Mouse (Mus musculus) Patski (cell line): ENCODE results near the gene Pkn1. TPM values are rescaled to one million over a fixed set of nuclear protein-coding genes. Genes with fewer than 3 reads are reported as not detected.

Experiments
- ATAC-seq: fragments of 100-300 bp; one replicate; pipeline ENCODE4 v1.8.0; 2021
- CTCF ChIA-PET: fragments of 350-600 bp; sonication (Branson Sonifier 250); formaldehyde crosslinking; loops from one replicate; lab custom pipeline; 2022; ENCODE audit warnings: inconsistent platforms; lab: Charles Lee
- POLR2A ChIA-PET: fragments of 350-600 bp; sonication (Branson Sonifier 250); formaldehyde crosslinking; loops from one replicate; lab custom pipeline; 2022; ENCODE audit warnings: antibody characterized with exemption, inconsistent platforms; lab: Charles Lee
- DNase-seq: peaks from one replicate; pipeline ENCODE4 v3.0.0-alpha.2; 2011; ENCODE audit warnings: low read depth, low spot score
- H3K27me3 ChIP-seq: fragments of 371-371 bp; one replicate; pipeline ENCODE4 v1.5.1; 2021
- CTCF ChIP-seq: fragments of 100-300 bp; IDR thresholded peaks from one replicate; pipeline ENCODE4 v1.5.1; 2021
- in situ Hi-C: fragments of 300-500 bp; cut with MboI; formaldehyde crosslinking; loops from 3 replicates; pipeline ENCODE4 v1.11.1; 2018; ENCODE audit warnings: low pct_unique_long_range_greater_than_20kb, mixed read lengths
- polyA plus RNA-seq: library from polyadenylated mRNA; unstranded; gene quantifications from one replicate; pipeline ENCODE4 v1.2.3, GENCODE M21; 2021

The Pkn1 gene
- polyA plus RNA-seq, 1 experiment from 2014 or later: 68.6 TPM

- ChIA-PET CTCF (interaction anchor here (0.9 to 5.2 kb wide), 11 partner anchors 9 to 230 kb away, joined by 3 to 40 read pairs (median 5); partner anchors contain the start of genes Asf1b, Ddx39 and Gm10644), POLR2A (interaction anchor here (0.8 to 1.7 kb wide), 5 partner anchors 9 to 176 kb away, joined by 3 to 8 read pairs (median 3); partner anchors contain the start of gene Ptger1)
- no peaks in the 10 kb centered on the region for H3K27me3 ChIP-seq
- no peak for TF ChIP-seq CTCF
- no peak for DNase-seq
- in situ Hi-C loops: no loop called here
- no peak for ATAC-seq
Observed at GRCm38 (mm10) chr8:83724697-83725482, 25.9 kb upstream of the Pkn1 start.

GRCm38 (mm10) chr8:83723447-83724083 is 24.6 kb upstream of the Pkn1 start:
- no peak for ATAC-seq
- CTCF ChIA-PET: interaction anchor here (0.9 to 5.2 kb wide), 7 partner anchors 10 to 232 kb away, joined by 3 to 40 read pairs (median 8); partner anchors contain the start of genes Asf1b and Gm10644
- H3K27me3 ChIP-seq: no peaks in the 10 kb centered on the region
- no peak for DNase-seq
- TF ChIP-seq CTCF: no peak
- POLR2A ChIA-PET: interaction anchor here (0.6 to 1.3 kb wide), 3 partner anchors 10 to 32 kb away, joined by 3 to 4 read pairs (median 3); no protein-coding TSS in a partner anchor
- in situ Hi-C loops: no loop called here

GRCm38 (mm10) chr8:83722631-83723030 is 23.7 kb upstream of the Pkn1 start:
- no peak for ATAC-seq
- in situ Hi-C loops: no loop called here
- no peak for TF ChIP-seq CTCF
- CTCF ChIA-PET: interaction anchor here (1.1 to 5.2 kb wide), 2 partner anchors 60 to 171 kb away, joined by 3 to 40 read pairs; no protein-coding TSS in a partner anchor
- DNase-seq: no peak
- H3K27me3 ChIP-seq: no peaks in the 10 kb centered on the region
- POLR2A ChIA-PET: no interaction called here

- ATAC-seq (no peak), DNase-seq (no peak)
- POLR2A ChIA-PET: interaction anchor here (0.6 to 0.8 kb wide), 2 partner anchors 23 to 73 kb away, joined by 3 read pairs; partner anchors contain the start of gene Pkn1
- in situ Hi-C loops: no loop called here
- CTCF ChIA-PET: interaction anchor here (5.2 kb wide), 1 partner anchor 172 kb away, joined by 40 read pairs; no protein-coding TSS in a partner anchor
- H3K27me3 ChIP-seq: no peaks in the 10 kb centered on the region
- no peak for TF ChIP-seq CTCF
Observed at GRCm38 (mm10) chr8:83721405-83722025, 22.5 kb upstream of the Pkn1 start.

- H3K27me3 ChIP-seq: no peaks in the 10 kb centered on the region
- DNase-seq (no peak), ATAC-seq (no peak)
- ChIA-PET POLR2A (no interaction called here), CTCF (no interaction called here)
- in situ Hi-C loops: no loop called here
- TF ChIP-seq CTCF: no peak
Observed at GRCm38 (mm10) chr8:83719693-83720092, 20.7 kb upstream of the Pkn1 start.

GRCm38 (mm10) chr8:83719048-83719447 is 20.1 kb upstream of the Pkn1 start:
- no peak for TF ChIP-seq CTCF
- DNase-seq: no peak
- ChIA-PET POLR2A (no interaction called here), CTCF (interaction anchor here (1.4 kb wide), 1 partner anchor 11 kb away, joined by 5 read pairs; no protein-coding TSS in a partner anchor)
- H3K27me3 ChIP-seq: no peaks in the 10 kb centered on the region
- no peak for ATAC-seq
- in situ Hi-C loops: no loop called here

GRCm38 (mm10) chr8:83716563-83716962 is 17.6 kb upstream of the Pkn1 start:
- no peak for ATAC-seq
- no peak for DNase-seq
- in situ Hi-C loops: no loop called here
- ChIA-PET POLR2A (interaction anchor here (0.9 kb wide), 2 partner anchors 22 to 67 kb away, joined by 3 read pairs; no protein-coding TSS in a partner anchor), CTCF (no interaction called here)
- H3K27me3 ChIP-seq: no peaks in the 10 kb centered on the region
- TF ChIP-seq CTCF: no peak

GRCm38 (mm10) chr8:83715771-83716170 is 16.8 kb upstream of the Pkn1 start:
- ChIA-PET POLR2A (interaction anchor here (1.3 to 2.7 kb wide), 2 partner anchors 12 to 17 kb away, joined by 3 to 12 read pairs; partner anchors contain the start of gene Pkn1), CTCF (interaction anchor here (1.4 kb wide), 1 partner anchor 9 kb away, joined by 5 read pairs; no protein-coding TSS in a partner anchor)
- in situ Hi-C loops: no loop called here
- H3K27me3 ChIP-seq: no peaks in the 10 kb centered on the region
- no peak for TF ChIP-seq CTCF
- DNase-seq (no peak), ATAC-seq (no peak)

- POLR2A ChIA-PET: interaction anchor here (1.0 to 2.7 kb wide), 3 partner anchors 12 to 106 kb away, joined by 3 to 12 read pairs (median 5); partner anchors contain the start of gene Pkn1
- in situ Hi-C loops: no loop called here
- CTCF ChIA-PET: interaction anchor here (1.0 to 2.1 kb wide), 6 partner anchors 9 to 183 kb away, joined by 3 to 9 read pairs (median 4); no protein-coding TSS in a partner anchor
Observed at GRCm38 (mm10) chr8:83715031-83715690, 16.2 kb upstream of the Pkn1 start, which contains the start of gene Ddx39. TSS of gene Ddx39 (plus strand) at chr8:83715177.

More at GRCm38 (mm10) chr8:83715031-83715690, 16.2 kb upstream of the Pkn1 start, which contains the start of gene Ddx39:
- ATAC-seq: peak; percentile 100
- no peak for TF ChIP-seq CTCF
- peak; percentile 90 for DNase-seq
- no peaks in the 10 kb centered on the region for H3K27me3 ChIP-seq
